Mouse (Mus musculus) layer of hippocampus, adult 9-11 months (tissue): Measurements from ENCODE around the gene Olfr732.

ENCODE experiments used
- DNase-seq: peaks from one replicate; pipeline ENCODE4 v3.0.0; 2022

The Olfr732 gene

DNA sequence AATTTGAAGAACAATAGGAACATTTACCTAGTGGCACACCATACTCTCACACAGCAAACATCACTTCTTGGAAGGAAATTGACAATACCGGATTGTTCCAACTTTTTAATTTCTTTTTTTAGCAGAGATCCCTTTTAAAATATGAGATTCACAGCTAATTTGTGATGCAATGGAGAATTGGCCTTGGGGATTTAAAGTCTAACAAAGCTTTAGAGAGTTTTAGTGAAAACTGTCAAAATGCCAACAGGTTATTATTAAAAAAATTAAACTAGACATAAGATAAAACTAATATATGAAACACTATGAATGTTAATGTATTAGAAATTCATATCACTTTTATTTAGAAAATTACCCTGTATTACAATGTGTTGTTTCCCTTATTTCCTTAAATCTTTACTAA, at the start of gene Olfr732:
Olfr732 (minus strand) TSS at position 101 of the 400 bp plus-strand sequence.
- DNase-seq = no peak

DNA sequence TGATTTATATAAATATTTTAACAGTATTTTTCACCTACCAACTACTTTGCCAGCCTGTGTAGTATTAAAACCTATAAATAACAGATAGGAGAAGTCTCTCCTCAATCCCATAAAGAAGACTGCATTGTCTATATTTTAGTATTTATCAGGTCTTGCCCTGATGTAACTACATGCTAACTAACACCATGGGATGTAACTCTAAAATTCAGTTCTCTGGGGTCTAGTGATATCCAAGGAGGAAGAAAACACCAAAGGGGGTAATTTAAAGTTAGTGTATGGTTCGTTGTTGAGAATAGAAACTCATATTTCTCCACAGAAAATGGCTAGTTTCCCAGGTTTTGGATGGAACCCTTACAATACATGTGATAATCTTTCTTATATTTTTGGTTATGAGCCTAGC, 42.7 kb upstream of the Olfr732 start, which contains the start of gene Olfr734:
Olfr734 (minus strand) TSS at position 101 of the 400 bp plus-strand sequence.
- no peak for DNase-seq

DNA sequence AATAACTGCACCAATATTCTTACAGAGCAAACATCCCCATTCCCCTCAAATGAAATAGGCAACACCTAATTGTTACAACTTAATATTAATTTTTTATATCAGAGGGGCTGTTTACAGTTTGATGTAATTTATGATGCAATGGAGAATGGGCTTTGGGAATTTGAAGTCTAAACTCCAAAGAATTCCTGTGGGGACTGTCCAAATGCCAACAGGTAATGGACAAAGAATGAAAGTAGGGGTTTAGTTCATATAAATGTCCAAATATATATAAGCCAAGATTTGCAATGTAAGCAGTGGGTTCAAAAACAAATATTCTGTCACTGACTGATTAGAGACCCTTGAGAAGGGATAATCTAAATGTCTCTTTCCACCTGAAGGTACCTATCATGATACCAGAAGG, 17.4 kb upstream of the Olfr732 start, which contains the start of gene Olfr733:
Olfr733 (minus strand) TSS at position 101 of the 400 bp plus-strand sequence.
- no peak for DNase-seq

DNA sequence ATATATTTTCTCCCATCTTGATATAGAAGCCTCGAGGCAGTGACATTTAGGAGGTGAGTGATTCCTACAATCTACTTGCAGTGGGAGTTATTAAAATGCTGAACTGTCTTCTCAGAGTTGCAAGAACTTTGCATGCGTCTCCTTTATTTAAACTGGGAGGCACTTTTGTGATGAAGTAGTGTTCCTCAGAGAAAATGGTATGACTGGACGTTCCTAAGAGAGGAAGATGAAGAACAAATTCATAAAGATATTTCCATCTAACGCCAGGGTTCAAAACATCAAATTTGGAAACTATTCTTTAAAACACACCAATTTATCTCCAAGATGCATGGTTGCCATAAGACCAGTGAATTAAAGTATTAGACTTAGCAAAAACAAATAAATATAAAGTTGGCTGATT, 42.2 kb downstream of the Olfr732 start, which contains the start of gene Olfr731:
Olfr731 (minus strand) TSS at position 101 of the 400 bp plus-strand sequence.
- DNase-seq = no peak
